Mouse (Mus musculus): ENCODE measurements around the gene Armcx1. TPM values are rescaled to one million over a fixed set of nuclear protein-coding genes. Genes with fewer than 3 reads are reported as not detected.
"Not testable (repeated sequence)": the region's sequence is repeated elsewhere in the genome, so short reads cannot be mapped to it uniquely, and the experiment has no call there.

The Armcx1 gene
- 57.1 and 62.3 TPM in 2 replicates for polyA plus RNA-seq (2015; fragmentation: Nextera tagmentation; extraction: Ambion mirVana)

- peaks cover 12% of the 10 kb centered on the region; the same call in 1 of the 2 replicates for H3K36me3 ChIP-seq (ENCODE audit: poor library complexity, severe bottlenecking)
- H3K9me3 ChIP-seq (replicated peaks) = no peaks in the 10 kb centered on the region
- ATAC-seq = peak; percentile 98
- H3K4me2 ChIP-seq = peak within 1 kb of the TSS; percentile 57
- peak within 1 kb of the TSS; percentile 52 for H3K4me3 ChIP-seq
- H3K27me3 ChIP-seq = no peaks in the 10 kb centered on the region
- 22% methylated on average over 16 of the region's 16 CpGs for WGBS
- peak within 1 kb of the TSS; percentile 92 for H3K27ac ChIP-seq
- peak within 1 kb of the TSS; percentile 71 for H3K9ac ChIP-seq
- no peaks in the 10 kb centered on the region for H3K4me1 ChIP-seq
Observed at GRCm38 (mm10) chrX:134717752-134718308, at the start of gene Armcx1. Gene Armcx1, plus strand, starts transcription at chrX:134717963.

- no peak overlapping the region for H3K4me3 ChIP-seq
- no peaks in the 10 kb centered on the region for H3K36me3 ChIP-seq (ENCODE audit: poor library complexity, severe bottlenecking)
- H3K9me3 ChIP-seq (replicated peaks) = no peaks in the 10 kb centered on the region
- no peak overlapping the region for H3K27ac ChIP-seq
- H3K4me2 ChIP-seq = no peak overlapping the region
- no peak overlapping the region for H3K9ac ChIP-seq
- peak; percentile 48; the same call in 1 of the 2 replicates for ATAC-seq
- no peaks in the 10 kb centered on the region for H3K4me1 ChIP-seq
- H3K27me3 ChIP-seq = no peaks in the 10 kb centered on the region
- 18% methylated on average over 5 of the region's 5 CpGs for WGBS
Observed at GRCm38 (mm10) chrX:134675022-134675421, 42.7 kb upstream of the Armcx1 start.

- ATAC-seq = no peak
- H3K27ac ChIP-seq = no peak overlapping the region; the same call in 1 of the 2 replicates
- H3K4me1 ChIP-seq = no peaks in the 10 kb centered on the region
- H3K9ac ChIP-seq = no peak overlapping the region
- 38% methylated on average over 1 of the region's 1 CpGs for WGBS
- no peaks in the 10 kb centered on the region for H3K27me3 ChIP-seq
- H3K36me3 ChIP-seq (ENCODE audit: poor library complexity, severe bottlenecking) = no peaks in the 10 kb centered on the region
- H3K4me2 ChIP-seq = no peak overlapping the region
- no peak overlapping the region for H3K4me3 ChIP-seq
- H3K9me3 ChIP-seq (replicated peaks) = no peaks in the 10 kb centered on the region
Observed at GRCm38 (mm10) chrX:134675959-134676358, 41.8 kb upstream of the Armcx1 start.

GRCm38 (mm10) chrX:134684936-134685335 lies 32.8 kb upstream of the Armcx1 start:
- Histone ChIP-seq H3K4me1 (peaks cover 7% of the 10 kb centered on the region), H3K27me3 (no peaks in the 10 kb centered on the region), H3K9me3 (replicated peaks) (no peaks in the 10 kb centered on the region), H3K4me2 (peak overlapping the region; percentile 53), H3K9ac (peak overlapping the region; percentile 52), H3K36me3 (ENCODE audit: poor library complexity, severe bottlenecking) (peaks cover 16% of the 10 kb centered on the region), H3K27ac (peak overlapping the region; percentile 57; the same call in 1 of the 2 replicates), H3K4me3 (peak overlapping the region; percentile 53)
- ATAC-seq = no peak
- WGBS = 27% methylated on average over 5 of the region's 5 CpGs

- Histone ChIP-seq H3K4me1 (peaks cover 8% of the 10 kb centered on the region), H3K27me3 (no peaks in the 10 kb centered on the region), H3K9me3 (replicated peaks) (no peaks in the 10 kb centered on the region), H3K27ac (peak within 1 kb of the TSS; percentile 89), H3K4me3 (peak within 1 kb of the TSS; percentile 53), H3K4me2 (peak within 1 kb of the TSS; percentile 63), H3K9ac (peak within 1 kb of the TSS; percentile 72), H3K36me3 (ENCODE audit: poor library complexity, severe bottlenecking) (peaks cover 30% of the 10 kb centered on the region)
- ATAC-seq = peak; percentile 97
- WGBS = 9% methylated on average over 17 of the region's 33 CpGs
Observed at GRCm38 (mm10) chrX:134686267-134686666, 31.5 kb upstream of the Armcx1 start, which contains the start of gene Armcx4. Gene Armcx4, plus strand, starts transcription at chrX:134686519.

- 8% methylated on average over 16 of the region's 16 CpGs for WGBS
- Histone ChIP-seq H3K4me1 (peaks cover 13% of the 10 kb centered on the region), H3K36me3 (ENCODE audit: poor library complexity, severe bottlenecking) (peaks cover 35% of the 10 kb centered on the region), H3K4me3 (peak overlapping the region; percentile 53), H3K4me2 (peak overlapping the region; percentile 63), H3K27me3 (no peaks in the 10 kb centered on the region), H3K27ac (peak overlapping the region; percentile 89), H3K9me3 (replicated peaks) (no peaks in the 10 kb centered on the region), H3K9ac (peak overlapping the region; percentile 72)
- ATAC-seq = peak; percentile 42
Observed at GRCm38 (mm10) chrX:134686739-134687171, 31.0 kb upstream of the Armcx1 start.

- Histone ChIP-seq H3K36me3 (ENCODE audit: poor library complexity, severe bottlenecking) (peaks cover 64% of the 10 kb centered on the region), H3K4me3 (no peak overlapping the region), H3K4me2 (no peak overlapping the region), H3K27ac (no peak overlapping the region), H3K4me1 (peaks cover 14% of the 10 kb centered on the region), H3K9me3 (replicated peaks) (no peaks in the 10 kb centered on the region), H3K9ac (no peak overlapping the region), H3K27me3 (no peaks in the 10 kb centered on the region)
- WGBS = 80% methylated on average over 2 of the region's 2 CpGs
- no peak for ATAC-seq
Observed at GRCm38 (mm10) chrX:134689676-134690075, 28.1 kb upstream of the Armcx1 start.

- H3K36me3 ChIP-seq (ENCODE audit: poor library complexity, severe bottlenecking) = peaks cover 68% of the 10 kb centered on the region
- no peak overlapping the region for H3K9ac ChIP-seq
- ATAC-seq = no peak
- no peak overlapping the region for H3K4me3 ChIP-seq
- no peaks in the 10 kb centered on the region for H3K27me3 ChIP-seq
- peaks cover 14% of the 10 kb centered on the region for H3K4me1 ChIP-seq
- no peak overlapping the region for H3K27ac ChIP-seq
- H3K9me3 ChIP-seq (replicated peaks) = no peaks in the 10 kb centered on the region
- WGBS = 88% methylated on average over 10 of the region's 10 CpGs
- no peak overlapping the region for H3K4me2 ChIP-seq
Observed at GRCm38 (mm10) chrX:134690871-134691539, 26.8 kb upstream of the Armcx1 start.

GRCm38 (mm10) chrX:134691540-134691935 lies 26.2 kb upstream of the Armcx1 start:
- no peak overlapping the region for H3K9ac ChIP-seq
- H3K9me3 ChIP-seq (replicated peaks) = no peaks in the 10 kb centered on the region
- H3K27me3 ChIP-seq = no peaks in the 10 kb centered on the region
- H3K4me2 ChIP-seq = no peak overlapping the region
- H3K27ac ChIP-seq = no peak overlapping the region
- WGBS = 84% methylated on average over 2 of the region's 2 CpGs
- H3K4me3 ChIP-seq = no peak overlapping the region
- H3K36me3 ChIP-seq (ENCODE audit: poor library complexity, severe bottlenecking) = peaks cover 68% of the 10 kb centered on the region
- peaks cover 14% of the 10 kb centered on the region for H3K4me1 ChIP-seq
- ATAC-seq = no peak

GRCm38 (mm10) chrX:134716863-134717262 lies 900 bp upstream of the Armcx1 start:
- Histone ChIP-seq H3K27me3 (no peaks in the 10 kb centered on the region), H3K4me3 (no peak overlapping the region), H3K27ac (no peak overlapping the region), H3K4me1 (no peaks in the 10 kb centered on the region), H3K9ac (no peak overlapping the region), H3K9me3 (replicated peaks) (no peaks in the 10 kb centered on the region), H3K36me3 (ENCODE audit: poor library complexity, severe bottlenecking) (peaks cover 12% of the 10 kb centered on the region; the same call in 1 of the 2 replicates), H3K4me2 (no peak overlapping the region)
- 22% methylated on average over 3 of the region's 3 CpGs for WGBS
- no peak for ATAC-seq

- Histone ChIP-seq H3K9ac (peak overlapping the region; percentile 71), H3K4me1 (no peaks in the 10 kb centered on the region), H3K4me3 (peak overlapping the region; percentile 52), H3K27me3 (no peaks in the 10 kb centered on the region), H3K9me3 (replicated peaks) (no peaks in the 10 kb centered on the region), H3K4me2 (peak overlapping the region; percentile 57), H3K27ac (peak overlapping the region; percentile 92), H3K36me3 (ENCODE audit: poor library complexity, severe bottlenecking) (peaks cover 12% of the 10 kb centered on the region; the same call in 1 of the 2 replicates)
- WGBS = 19% methylated on average over 14 of the region's 14 CpGs
- ATAC-seq = peak; percentile 85
Observed at GRCm38 (mm10) chrX:134718524-134718923, 761 bp downstream of the Armcx1 start.

GRCm38 (mm10) chrX:134723762-134724161 lies 6.0 kb downstream of the Armcx1 start:
- not testable (repeated sequence) for ATAC-seq; H3K4me3 ChIP-seq; H3K9me3 ChIP-seq (replicated peaks); H3K4me2 ChIP-seq; H3K27ac ChIP-seq; H3K4me1 ChIP-seq; H3K9ac ChIP-seq; H3K27me3 ChIP-seq
- 33% methylated on average over 1 of the region's 2 CpGs for WGBS
- peaks cover 12% of the 10 kb centered on the region; the same call in 1 of the 2 replicates for H3K36me3 ChIP-seq (ENCODE audit: poor library complexity, severe bottlenecking)
